Mouse (Mus musculus): ENCODE measurements around the gene Adam22.

DNA sequence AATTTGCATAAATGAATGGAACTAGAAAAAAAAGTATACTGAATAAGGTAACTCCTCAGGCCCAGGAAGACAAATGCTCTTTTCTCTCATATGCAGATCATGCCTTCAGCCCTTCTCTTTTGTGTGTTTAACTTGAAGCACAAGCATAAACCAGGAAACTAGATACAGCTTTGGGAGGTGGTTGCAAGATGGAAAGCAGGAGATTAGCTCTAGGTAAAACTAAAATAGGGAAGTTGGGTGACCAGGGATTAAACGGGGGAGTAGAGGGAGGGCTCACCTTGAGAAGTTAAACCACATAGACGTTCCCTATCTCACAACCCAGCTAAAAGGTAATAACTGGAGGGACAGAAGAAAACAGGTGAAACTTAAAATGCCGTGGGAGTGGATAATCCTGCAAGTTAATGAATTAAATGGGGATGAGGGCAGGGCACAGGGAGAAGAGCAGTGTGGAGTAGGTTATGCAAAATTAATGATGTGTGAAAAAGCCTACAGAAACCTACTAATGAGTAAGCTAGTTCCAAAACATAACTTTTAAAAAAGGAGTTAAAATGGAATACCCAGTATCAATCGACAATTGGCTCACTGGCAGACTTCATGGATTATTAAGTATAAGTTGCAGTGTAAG is 40.2 kb downstream of the Adam22 start:
- TF ChIP-seq CTCF (IDR thresholded peaks at IDR 0.05; ENCODE audit: low read depth, low read length) (no peak), EP300 (IDR thresholded peaks at IDR 0.05; ENCODE audit: insufficient read depth, low read depth, low read length) (no peak)
